Mouse (Mus musculus): ENCODE data around the gene Gpank1.

Gene Gpank1

GRCm38 (mm10) chr17:35100196-35100765 is 21.0 kb upstream of the Gpank1 start:
- in situ Hi-C loops (cut with MboI, MseI), result no loop called here

- in situ Hi-C loops (cut with MboI, MseI), result no loop called here
These were observed 20.1 kb upstream of the Gpank1 start for GRCm38 (mm10) chr17:35101161-35101560.

GRCm38 (mm10) chr17:35102299-35102698 is 19.0 kb upstream of the Gpank1 start:
- in situ Hi-C loops (cut with MboI, MseI), result no loop called here

GRCm38 (mm10) chr17:35103221-35103690 is 18.0 kb upstream of the Gpank1 start:
- in situ Hi-C loops (cut with MboI, MseI), result no loop called here

- in situ Hi-C loops (cut with MboI, MseI), result no loop called here
These were observed 17.2 kb upstream of the Gpank1 start for GRCm38 (mm10) chr17:35104079-35104478.

GRCm38 (mm10) chr17:35104754-35105153 is 16.5 kb upstream of the Gpank1 start:
- in situ Hi-C loops (cut with MboI, MseI), result loop anchor here (5.0 kb wide), 1 partner anchor 92 kb away; no protein-coding TSS in a partner anchor

- in situ Hi-C loops (cut with MboI, MseI), result loop anchor here (5.0 kb wide), 1 partner anchor 94 kb away; no protein-coding TSS in a partner anchor
These were observed 15.4 kb upstream of the Gpank1 start for GRCm38 (mm10) chr17:35105740-35106389.

GRCm38 (mm10) chr17:35106522-35106921 is 14.7 kb upstream of the Gpank1 start:
- in situ Hi-C loops (cut with MboI, MseI), result loop anchor here (5.0 kb wide), 1 partner anchor 94 kb away; no protein-coding TSS in a partner anchor

GRCm38 (mm10) chr17:35108097-35108496 is 13.2 kb upstream of the Gpank1 start, which contains the start of gene Ly6g5c:
Gene Ly6g5c, plus strand, starts transcription at chr17:35108279.
- in situ Hi-C loops (cut with MboI, MseI), result loop anchor here (5.0 kb wide), 1 partner anchor 96 kb away; no protein-coding TSS in a partner anchor

- in situ Hi-C loops (cut with MboI, MseI), result no loop called here
These were observed 9.5 kb upstream of the Gpank1 start for GRCm38 (mm10) chr17:35111774-35112173.

- in situ Hi-C loops (cut with MboI, MseI), result no loop called here
These were observed 5.9 kb upstream of the Gpank1 start, which contains the start of gene Ly6g5b for GRCm38 (mm10) chr17:35115046-35116019. Gene Ly6g5b, minus strand, starts transcription at chr17:35115428.

GRCm38 (mm10) chr17:35120745-35121142 is 511 bp upstream of the Gpank1 start:
- in situ Hi-C loops (cut with MboI, MseI), result loop anchor here (5.0 kb wide), 1 partner anchor 68 kb away; no protein-coding TSS in a partner anchor

GRCm38 (mm10) chr17:35121871-35122303 is 632 bp downstream of the Gpank1 start, which contains the start of gene Csnk2b:
Gene Csnk2b, minus strand, starts transcription at chr17:35122053.
- in situ Hi-C loops (cut with MboI, MseI), result loop anchor here (5.0 kb wide), 1 partner anchor 70 kb away; no protein-coding TSS in a partner anchor

GRCm38 (mm10) chr17:35123287-35123686 is 2.0 kb downstream of the Gpank1 start:
- in situ Hi-C loops (cut with MboI, MseI), result loop anchor here (5.0 kb wide), 1 partner anchor 71 kb away; no protein-coding TSS in a partner anchor

GRCm38 (mm10) chr17:35124261-35124896 is 3.1 kb downstream of the Gpank1 start:
- in situ Hi-C loops (cut with MboI, MseI), result loop anchor here (5.0 kb wide), 1 partner anchor 72 kb away; no protein-coding TSS in a partner anchor

- in situ Hi-C loops (cut with MboI, MseI), result no loop called here
These were observed 3.8 kb downstream of the Gpank1 start for GRCm38 (mm10) chr17:35125081-35125480.

- in situ Hi-C loops (cut with MboI, MseI), result no loop called here
These were observed 4.3 kb downstream of the Gpank1 start for GRCm38 (mm10) chr17:35125578-35125977.

- in situ Hi-C loops (cut with MboI, MseI), result no loop called here
These were observed 5.0 kb downstream of the Gpank1 start, which contains the start of gene D17H6S53E for GRCm38 (mm10) chr17:35126206-35126611. Gene D17H6S53E, plus strand, starts transcription at chr17:35126373.

GRCm38 (mm10) chr17:35127017-35127416 is 5.8 kb downstream of the Gpank1 start:
- in situ Hi-C loops (cut with MboI, MseI), result no loop called here

GRCm38 (mm10) chr17:35128996-35129395 is 7.7 kb downstream of the Gpank1 start:
- in situ Hi-C loops (cut with MboI, MseI), result no loop called here

GRCm38 (mm10) chr17:35131038-35131437 is 9.8 kb downstream of the Gpank1 start:
- in situ Hi-C loops (cut with MboI, MseI), result no loop called here

All from regulatory T cell (primary cell).